Mouse (Mus musculus): ENCODE results near the gene Ptcd2. TPM values are rescaled to one million over a fixed set of nuclear protein-coding genes. Genes with fewer than 3 reads are reported as not detected.

The Ptcd2 gene
- polyA plus RNA-seq, 1 experiment from 2014 or later = 44.1 TPM

DNA sequence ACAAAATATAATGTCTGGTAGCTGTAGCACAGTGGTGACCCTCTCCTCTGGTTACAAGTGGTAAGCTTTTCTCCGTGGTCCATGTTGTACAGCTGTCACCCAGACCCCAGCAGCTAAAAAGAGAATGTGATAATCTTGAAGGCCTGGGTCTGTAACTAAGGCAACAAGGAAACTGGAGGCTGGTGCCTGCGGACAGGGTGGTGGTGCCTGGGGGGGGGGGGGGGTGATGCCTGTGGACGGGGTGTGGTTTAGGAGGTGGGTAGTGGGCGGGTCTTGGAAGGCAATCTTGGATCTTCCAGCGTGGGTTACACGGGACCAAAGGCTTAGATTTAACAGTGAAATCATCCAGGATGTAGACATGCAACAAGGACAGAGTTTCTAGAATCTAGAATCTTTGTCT, 37.9 kb upstream of the Ptcd2 start:
- DNase-seq (ENCODE audit: low spot score) = no peak
- no peaks in the 10 kb centered on the region; the same call in 1 of the 2 replicates for H3K4me1 ChIP-seq (ENCODE audit: control insufficient read depth, insufficient read depth, low read length)
- H3K36me3 ChIP-seq (ENCODE audit: control insufficient read depth, insufficient read depth, low read length) = 0 out of 2 replicates have a peak, but pooled peaks cover 5% of the 10 kb centered on the region
- no peaks in the 10 kb centered on the region for H3K27me3 ChIP-seq (replicated peaks; ENCODE audit: control insufficient read depth, insufficient read depth, low read length)
- WGBS = 61% methylated on average over 5 of the region's 6 CpGs
- H3K27ac ChIP-seq (replicated peaks; ENCODE audit: low read depth, low read length) = no peak overlapping the region
- no peak overlapping the region for H3K4me2 ChIP-seq (ENCODE audit: low read depth, low read length)
- no peak overlapping the region for H3K9ac ChIP-seq (ENCODE audit: low read depth, low read length)
- H3K4me3 ChIP-seq (ENCODE audit: low read depth, low read length) = no peak overlapping the region
- ATAC-seq (ENCODE audit: low read depth) = peak; percentile 17; the same call in 1 of the 2 replicates
- no peaks in the 10 kb centered on the region for H3K9me3 ChIP-seq (ENCODE audit: control insufficient read depth, low read length)

DNA sequence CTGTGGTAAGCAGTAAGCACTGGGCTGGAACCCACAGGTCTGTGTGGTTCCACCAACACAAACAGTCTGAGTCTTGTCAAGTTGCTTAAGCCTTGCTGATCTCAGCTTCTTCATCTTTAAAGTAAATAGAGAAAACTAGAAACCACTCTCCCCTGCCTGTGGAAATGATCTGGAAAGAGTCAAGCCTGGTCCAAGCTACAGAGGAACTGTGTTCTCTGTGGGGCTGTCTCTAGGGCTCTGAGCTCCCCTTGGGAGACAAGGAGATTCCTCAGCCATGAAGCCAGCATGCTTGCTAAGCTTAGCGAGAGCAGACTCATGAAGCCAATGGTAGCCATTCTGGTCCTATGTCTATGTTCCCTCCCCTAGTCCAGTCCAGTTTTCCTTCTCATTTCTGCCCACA, 33.7 kb upstream of the Ptcd2 start:
- 0 out of 2 replicates have a peak, but pooled peaks cover 5% of the 10 kb centered on the region for H3K36me3 ChIP-seq (ENCODE audit: control insufficient read depth, insufficient read depth, low read length)
- 75% methylated on average over 1 of the region's 1 CpGs for WGBS
- no peak overlapping the region for H3K9ac ChIP-seq (ENCODE audit: low read depth, low read length)
- ATAC-seq (ENCODE audit: low read depth) (no peak), DNase-seq (ENCODE audit: low spot score) (no peak)
- no peaks in the 10 kb centered on the region for H3K27me3 ChIP-seq (replicated peaks; ENCODE audit: control insufficient read depth, insufficient read depth, low read length)
- H3K4me3 ChIP-seq (ENCODE audit: low read depth, low read length) = no peak overlapping the region
- H3K9me3 ChIP-seq (ENCODE audit: control insufficient read depth, low read length) = no peaks in the 10 kb centered on the region
- H3K27ac ChIP-seq (replicated peaks; ENCODE audit: low read depth, low read length) = no peak overlapping the region
- no peaks in the 10 kb centered on the region; the same call in 1 of the 2 replicates for H3K4me1 ChIP-seq (ENCODE audit: control insufficient read depth, insufficient read depth, low read length)
- H3K4me2 ChIP-seq (ENCODE audit: low read depth, low read length) = no peak overlapping the region

DNA sequence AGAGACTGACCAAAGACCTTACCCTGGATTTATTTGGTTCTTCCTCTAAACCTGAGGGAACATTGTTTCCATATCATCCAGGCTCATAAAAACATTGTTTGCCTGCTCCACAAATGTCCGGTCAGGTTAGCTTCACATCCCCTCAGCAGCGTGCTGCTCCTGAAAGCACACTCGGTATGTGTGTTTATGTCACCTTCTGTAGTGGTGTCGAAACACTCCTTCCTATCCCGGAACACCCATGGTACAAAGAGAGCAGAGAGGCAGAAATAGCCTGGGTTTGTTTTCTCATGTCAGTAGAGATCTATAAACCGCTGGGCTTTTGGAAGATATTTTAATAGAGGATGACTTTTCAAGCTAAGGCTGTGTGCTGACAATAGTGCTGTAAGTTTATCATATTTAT, 32.5 kb upstream of the Ptcd2 start:
- H3K4me3 ChIP-seq (ENCODE audit: low read depth, low read length) = no peak overlapping the region
- DNase-seq (ENCODE audit: low spot score) (no peak), ATAC-seq (ENCODE audit: low read depth) (no peak)
- no peaks in the 10 kb centered on the region; the same call in 1 of the 2 replicates for H3K4me1 ChIP-seq (ENCODE audit: control insufficient read depth, insufficient read depth, low read length)
- no peaks in the 10 kb centered on the region for H3K9me3 ChIP-seq (ENCODE audit: control insufficient read depth, low read length)
- no peak overlapping the region for H3K27ac ChIP-seq (replicated peaks; ENCODE audit: low read depth, low read length)
- H3K27me3 ChIP-seq (replicated peaks; ENCODE audit: control insufficient read depth, insufficient read depth, low read length) = no peaks in the 10 kb centered on the region
- 87% methylated on average over 6 of the region's 6 CpGs for WGBS
- H3K36me3 ChIP-seq (ENCODE audit: control insufficient read depth, insufficient read depth, low read length) = 0 out of 2 replicates have a peak, but pooled peaks cover 5% of the 10 kb centered on the region
- H3K9ac ChIP-seq (ENCODE audit: low read depth, low read length) = no peak overlapping the region
- H3K4me2 ChIP-seq (ENCODE audit: low read depth, low read length) = no peak overlapping the region

DNA sequence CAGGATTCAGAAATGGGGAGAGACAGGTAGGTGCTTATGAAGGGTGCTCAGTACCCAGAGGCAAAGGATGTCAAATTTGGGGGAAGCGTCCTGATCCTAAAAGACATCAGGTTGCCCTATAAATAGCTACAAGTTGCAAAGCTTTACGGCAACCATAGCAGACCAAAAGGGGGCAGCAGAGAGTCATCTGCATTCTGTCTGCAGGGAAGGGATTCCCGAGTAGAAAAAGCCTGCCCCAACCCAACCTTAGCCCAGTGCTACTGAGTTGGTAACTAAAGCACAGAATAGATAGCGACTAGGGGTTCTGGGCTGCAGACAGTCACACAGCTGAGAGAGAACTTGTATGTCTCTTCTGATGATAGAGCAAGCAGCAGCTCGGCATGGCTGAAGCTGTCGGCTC, 31.0 kb upstream of the Ptcd2 start:
- ATAC-seq (ENCODE audit: low read depth) (0 out of 2 replicates have a peak, but pooled peaks have one; percentile 55), DNase-seq (ENCODE audit: low spot score) (peak; percentile 89)
- Histone ChIP-seq H3K27me3 (replicated peaks; ENCODE audit: control insufficient read depth, insufficient read depth, low read length) (no peaks in the 10 kb centered on the region), H3K36me3 (ENCODE audit: control insufficient read depth, insufficient read depth, low read length) (no peaks in the 10 kb centered on the region), H3K4me2 (ENCODE audit: low read depth, low read length) (no peak overlapping the region), H3K4me3 (ENCODE audit: low read depth, low read length) (no peak overlapping the region), H3K9me3 (ENCODE audit: control insufficient read depth, low read length) (no peaks in the 10 kb centered on the region), H3K27ac (replicated peaks; ENCODE audit: low read depth, low read length) (no peak overlapping the region), H3K9ac (ENCODE audit: low read depth, low read length) (no peak overlapping the region), H3K4me1 (ENCODE audit: control insufficient read depth, insufficient read depth, low read length) (no peaks in the 10 kb centered on the region; the same call in 1 of the 2 replicates)
- 30% methylated on average over 6 of the region's 6 CpGs for WGBS

DNA sequence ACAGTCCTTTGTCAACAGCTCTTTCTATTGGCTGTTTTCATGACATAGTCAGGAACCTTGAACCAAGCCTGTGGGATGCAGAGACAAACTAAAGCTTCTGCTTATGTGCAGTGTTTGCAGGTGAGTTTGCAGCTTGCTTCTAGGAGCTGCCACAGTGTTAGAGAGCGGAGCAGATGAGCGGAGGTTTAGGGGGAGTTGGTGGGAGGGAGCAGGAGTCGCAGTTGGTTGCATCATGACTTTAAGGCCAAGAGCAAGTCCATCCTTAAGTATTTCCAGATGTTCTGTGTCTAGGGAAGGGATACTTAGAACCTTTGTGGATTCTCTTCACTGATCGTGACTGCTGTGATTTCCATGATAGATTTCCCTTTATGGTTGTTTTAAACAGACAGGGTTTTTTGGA, 29.7 kb upstream of the Ptcd2 start:
- no peak overlapping the region; the same call in 1 of the 2 replicates for H3K27ac ChIP-seq (replicated peaks; ENCODE audit: low read depth, low read length)
- no peaks in the 10 kb centered on the region for H3K27me3 ChIP-seq (replicated peaks; ENCODE audit: control insufficient read depth, insufficient read depth, low read length)
- H3K9ac ChIP-seq (ENCODE audit: low read depth, low read length) = no peak overlapping the region
- no peaks in the 10 kb centered on the region; the same call in 1 of the 2 replicates for H3K4me1 ChIP-seq (ENCODE audit: control insufficient read depth, insufficient read depth, low read length)
- no peaks in the 10 kb centered on the region; the same call in 1 of the 2 replicates for H3K36me3 ChIP-seq (ENCODE audit: control insufficient read depth, insufficient read depth, low read length)
- WGBS = 45% methylated on average over 4 of the region's 4 CpGs
- ATAC-seq (ENCODE audit: low read depth) = peak; percentile 48; the same call in 1 of the 2 replicates
- H3K9me3 ChIP-seq (ENCODE audit: control insufficient read depth, low read length) = no peaks in the 10 kb centered on the region
- H3K4me2 ChIP-seq (ENCODE audit: low read depth, low read length) = no peak overlapping the region
- DNase-seq (ENCODE audit: low spot score) = peak; percentile 50
- no peak overlapping the region for H3K4me3 ChIP-seq (ENCODE audit: low read depth, low read length)

DNA sequence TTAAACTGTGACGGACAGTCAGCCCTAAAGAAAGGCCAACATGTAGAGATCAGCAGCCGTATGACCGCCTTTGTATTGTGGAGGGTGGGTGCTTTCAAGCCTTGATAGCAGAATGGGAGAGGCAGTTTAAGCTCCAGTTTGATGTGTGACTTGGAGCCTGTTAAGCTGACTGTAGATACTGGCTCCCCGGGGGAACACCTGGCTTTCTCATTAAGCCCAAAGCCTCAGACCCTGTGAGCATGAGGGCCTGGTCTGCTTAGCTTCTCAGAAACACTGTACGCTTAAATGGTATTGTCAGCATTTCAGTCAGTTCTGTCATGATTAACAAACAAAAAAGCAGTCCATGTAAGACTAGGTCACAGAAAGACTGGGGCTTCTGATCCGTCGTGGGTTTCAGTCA, 29.2 kb upstream of the Ptcd2 start:
- H3K27me3 ChIP-seq (replicated peaks; ENCODE audit: control insufficient read depth, insufficient read depth, low read length) = no peaks in the 10 kb centered on the region
- 0 out of 2 replicates have a peak overlapping the region, but pooled peaks have one; percentile 0 for H3K9ac ChIP-seq (ENCODE audit: low read depth, low read length)
- H3K27ac ChIP-seq (replicated peaks; ENCODE audit: low read depth, low read length) = no peak overlapping the region; the same call in 1 of the 2 replicates
- H3K4me3 ChIP-seq (ENCODE audit: low read depth, low read length) = no peak overlapping the region
- WGBS = 61% methylated on average over 7 of the region's 7 CpGs
- peaks cover 1% of the 10 kb centered on the region; the same call in 1 of the 2 replicates for H3K36me3 ChIP-seq (ENCODE audit: control insufficient read depth, insufficient read depth, low read length)
- no peak overlapping the region for H3K4me2 ChIP-seq (ENCODE audit: low read depth, low read length)
- peak; percentile 31 for DNase-seq (ENCODE audit: low spot score)
- no peaks in the 10 kb centered on the region for H3K9me3 ChIP-seq (ENCODE audit: control insufficient read depth, low read length)
- H3K4me1 ChIP-seq (ENCODE audit: control insufficient read depth, insufficient read depth, low read length) = no peaks in the 10 kb centered on the region; the same call in 1 of the 2 replicates
- ATAC-seq (ENCODE audit: low read depth) = peak; percentile 48; the same call in 1 of the 2 replicates

DNA sequence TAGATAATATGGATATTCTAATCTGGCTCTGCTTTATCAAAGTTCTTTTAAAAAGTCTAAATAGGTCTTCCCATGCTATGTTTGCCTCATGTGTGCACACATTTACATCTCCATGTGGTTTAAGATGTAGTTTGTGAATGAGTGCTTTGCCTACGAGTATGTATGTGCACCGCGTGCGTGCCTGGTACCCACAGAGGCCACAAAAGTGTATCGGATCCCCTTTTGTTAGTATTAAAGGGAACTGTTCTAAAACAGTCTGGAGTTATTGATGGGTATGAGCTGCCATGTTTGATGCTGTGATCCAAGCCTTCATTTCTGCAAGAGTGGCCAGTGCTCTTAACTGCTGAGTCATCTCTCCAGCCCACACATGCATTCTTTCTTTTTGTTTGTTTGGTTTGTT, 26.8 kb upstream of the Ptcd2 start:
- no peak for ATAC-seq (ENCODE audit: low read depth)

DNA sequence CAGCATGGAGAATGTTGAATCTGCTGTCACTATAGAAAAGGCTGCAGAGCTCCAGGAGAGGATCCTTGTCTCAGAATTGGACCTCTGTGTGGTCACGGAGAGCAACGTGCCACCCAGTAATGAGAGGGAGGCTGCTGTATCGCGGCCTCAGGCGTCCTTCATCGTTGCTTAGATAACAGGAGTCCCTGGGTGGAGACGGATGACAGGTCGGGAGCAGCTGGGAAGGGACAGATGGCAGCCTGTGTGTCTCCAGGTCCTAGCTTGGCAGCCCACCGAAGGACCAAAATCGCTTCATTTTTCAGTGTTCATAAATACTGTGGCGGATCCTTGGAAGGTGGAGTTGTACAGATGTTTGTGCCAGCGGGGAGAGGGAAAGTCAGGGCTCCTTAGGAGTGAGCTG, 24.6 kb upstream of the Ptcd2 start:
- Histone ChIP-seq H3K27me3 (replicated peaks; ENCODE audit: control insufficient read depth, insufficient read depth, low read length) (no peaks in the 10 kb centered on the region), H3K9me3 (ENCODE audit: control insufficient read depth, low read length) (no peaks in the 10 kb centered on the region), H3K4me1 (ENCODE audit: control insufficient read depth, insufficient read depth, low read length) (no peaks in the 10 kb centered on the region), H3K9ac (ENCODE audit: low read depth, low read length) (no peak overlapping the region), H3K4me2 (ENCODE audit: low read depth, low read length) (no peak overlapping the region), H3K36me3 (ENCODE audit: control insufficient read depth, insufficient read depth, low read length) (peaks cover 35% of the 10 kb centered on the region), H3K4me3 (ENCODE audit: low read depth, low read length) (no peak overlapping the region), H3K27ac (replicated peaks; ENCODE audit: low read depth, low read length) (0 out of 2 replicates have a peak overlapping the region, but pooled peaks have one; percentile 16)
- WGBS = 73% methylated on average over 12 of the region's 12 CpGs
- ATAC-seq (ENCODE audit: low read depth) = no peak
- no peak for DNase-seq (ENCODE audit: low spot score)

More for the DNA sequence above, 26.8 kb upstream of the Ptcd2 start:
- Histone ChIP-seq H3K27ac (replicated peaks; ENCODE audit: low read depth, low read length) (no peak overlapping the region), H3K27me3 (replicated peaks; ENCODE audit: control insufficient read depth, insufficient read depth, low read length) (no peaks in the 10 kb centered on the region), H3K9me3 (ENCODE audit: control insufficient read depth, low read length) (no peaks in the 10 kb centered on the region), H3K4me3 (ENCODE audit: low read depth, low read length) (no peak overlapping the region), H3K4me1 (ENCODE audit: control insufficient read depth, insufficient read depth, low read length) (no peaks in the 10 kb centered on the region), H3K36me3 (ENCODE audit: control insufficient read depth, insufficient read depth, low read length) (peaks cover 15% of the 10 kb centered on the region), H3K4me2 (ENCODE audit: low read depth, low read length) (no peak overlapping the region), H3K9ac (ENCODE audit: low read depth, low read length) (no peak overlapping the region)
- DNase-seq (ENCODE audit: low spot score) = no peak
- 93% methylated on average over 5 of the region's 5 CpGs for WGBS

DNA sequence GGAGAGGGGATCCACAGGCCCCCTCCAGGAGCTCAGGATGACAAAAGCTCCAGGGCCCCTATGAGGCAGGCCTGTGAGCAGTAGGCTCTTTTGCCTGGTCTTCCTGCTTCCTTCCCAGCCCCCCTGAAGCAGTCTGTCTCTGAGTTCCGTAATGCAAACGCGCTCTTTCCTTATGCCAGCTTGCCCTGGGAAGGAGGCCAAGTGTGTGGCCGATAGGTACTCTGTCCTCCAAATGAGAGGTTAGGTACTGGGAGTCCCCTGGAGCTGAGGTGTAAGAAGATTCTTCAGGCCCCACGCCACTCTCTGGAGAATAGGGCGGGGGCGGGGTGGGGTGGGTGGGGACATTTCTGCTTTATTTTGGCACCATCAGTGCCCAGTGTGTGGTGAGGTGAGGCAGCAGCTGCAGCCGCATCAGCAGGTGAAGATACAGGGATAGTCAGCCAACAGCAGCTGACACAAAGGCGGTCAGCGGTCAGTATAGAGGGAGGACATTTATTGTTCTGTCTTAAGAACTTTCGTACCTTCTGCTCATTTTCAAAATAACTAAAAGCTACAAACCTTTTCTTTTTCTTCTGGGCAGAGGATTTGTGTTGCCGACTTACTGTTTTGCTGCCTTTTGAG, 23.2 kb upstream of the Ptcd2 start:
- Histone ChIP-seq H3K36me3 (ENCODE audit: control insufficient read depth, insufficient read depth, low read length) (peaks cover 49% of the 10 kb centered on the region), H3K27ac (replicated peaks; ENCODE audit: low read depth, low read length) (no peak overlapping the region), H3K4me1 (ENCODE audit: control insufficient read depth, insufficient read depth, low read length) (no peaks in the 10 kb centered on the region), H3K9me3 (ENCODE audit: control insufficient read depth, low read length) (no peaks in the 10 kb centered on the region), H3K4me2 (ENCODE audit: low read depth, low read length) (no peak overlapping the region), H3K4me3 (ENCODE audit: low read depth, low read length) (no peak overlapping the region), H3K27me3 (replicated peaks; ENCODE audit: control insufficient read depth, insufficient read depth, low read length) (no peaks in the 10 kb centered on the region), H3K9ac (ENCODE audit: low read depth, low read length) (no peak overlapping the region)
- ATAC-seq (ENCODE audit: low read depth) = no peak
- no peak for DNase-seq (ENCODE audit: low spot score)
- 85% methylated on average over 12 of the region's 12 CpGs for WGBS

Measured in embryonic facial prominence, embryonic 14.5 days (tissue).